Mouse (Mus musculus): ENCODE data around the gene Fam114a1. TPM values are rescaled to one million over a fixed set of nuclear protein-coding genes. Genes with fewer than 3 reads are reported as not detected.

The Fam114a1 gene
- polyA plus RNA-seq, 2 experiments: 7.1 to 8.5 TPM

- DNase-seq (ENCODE audit: low read depth in 3 of 3, low spot score in 3 of 3): no peak
- WGBS (ENCODE audit: insufficient replicate concordance): 62% methylated on average over 6 of the region's 6 CpGs
These were observed 116.7 kb downstream of the Fam114a1 start for GRCm38 (mm10) chr5:65086522-65086921.

GRCm38 (mm10) chr5:65089707-65090106, 119.8 kb downstream of the Fam114a1 start:
- WGBS (ENCODE audit: insufficient replicate concordance): 61% methylated on average over 3 of the region's 3 CpGs
- TF ChIP-seq EP300 (IDR thresholded peaks at IDR 0.05; ENCODE audit: low read depth) (no peak), CTCF (IDR thresholded peaks at IDR 0.05; ENCODE audit: low read depth) (no peak)
- Histone ChIP-seq H3K9me3 (ENCODE audit: control insufficient read depth, low read length) (no peaks in the 10 kb centered on the region), H3K36me3 (replicated peaks; ENCODE audit: control insufficient read depth, insufficient read depth, low read depth) (no peaks in the 10 kb centered on the region), H3K4me1 (replicated peaks; ENCODE audit: control insufficient read depth in 2 of 2, insufficient read depth in 2 of 2, low read length in 1 of 2) (peaks cover 0 to 2% of the 10 kb centered on the region in 2 experiments; a peak in 1 of 4 replicates), H3K9ac (replicated peaks) (no peak overlapping the region), H3K27ac (no peak overlapping the region), H3K4me3 (ENCODE audit: insufficient read depth in 1 of 2, low read depth in 2 of 2, low read length in 2 of 2) (no peak overlapping the region), H3K27me3 (ENCODE audit: control insufficient read depth, insufficient read depth, low read length) (no peaks in the 10 kb centered on the region), H3K4me2 (ENCODE audit: low read depth) (no peak overlapping the region)
- DNase-seq (ENCODE audit: low read depth in 3 of 3, low spot score in 3 of 3) (no peak), ATAC-seq (ENCODE audit: insufficient read depth) (no peak)

More at GRCm38 (mm10) chr5:65086522-65086921, 116.7 kb downstream of the Fam114a1 start:
- TF ChIP-seq EP300 (IDR thresholded peaks at IDR 0.05; ENCODE audit: low read depth): no peak
- no peak for TF ChIP-seq CTCF (IDR thresholded peaks at IDR 0.05; ENCODE audit: low read depth)
- Histone ChIP-seq H3K9me3 (ENCODE audit: control insufficient read depth, low read length) (no peaks in the 10 kb centered on the region), H3K4me2 (ENCODE audit: low read depth) (no peak overlapping the region), H3K36me3 (replicated peaks; ENCODE audit: control insufficient read depth, insufficient read depth, low read depth) (no peaks in the 10 kb centered on the region), H3K4me1 (replicated peaks; ENCODE audit: control insufficient read depth in 2 of 2, insufficient read depth in 2 of 2, low read length in 1 of 2) (no peaks in the 10 kb centered on the region), H3K27me3 (ENCODE audit: control insufficient read depth, insufficient read depth, low read length) (no peaks in the 10 kb centered on the region), H3K9ac (replicated peaks) (no peak overlapping the region), H3K27ac (no peak overlapping the region), H3K4me3 (ENCODE audit: insufficient read depth in 1 of 2, low read depth in 2 of 2, low read length in 2 of 2) (no peak overlapping the region)
- ATAC-seq (ENCODE audit: insufficient read depth): no peak

DNA sequence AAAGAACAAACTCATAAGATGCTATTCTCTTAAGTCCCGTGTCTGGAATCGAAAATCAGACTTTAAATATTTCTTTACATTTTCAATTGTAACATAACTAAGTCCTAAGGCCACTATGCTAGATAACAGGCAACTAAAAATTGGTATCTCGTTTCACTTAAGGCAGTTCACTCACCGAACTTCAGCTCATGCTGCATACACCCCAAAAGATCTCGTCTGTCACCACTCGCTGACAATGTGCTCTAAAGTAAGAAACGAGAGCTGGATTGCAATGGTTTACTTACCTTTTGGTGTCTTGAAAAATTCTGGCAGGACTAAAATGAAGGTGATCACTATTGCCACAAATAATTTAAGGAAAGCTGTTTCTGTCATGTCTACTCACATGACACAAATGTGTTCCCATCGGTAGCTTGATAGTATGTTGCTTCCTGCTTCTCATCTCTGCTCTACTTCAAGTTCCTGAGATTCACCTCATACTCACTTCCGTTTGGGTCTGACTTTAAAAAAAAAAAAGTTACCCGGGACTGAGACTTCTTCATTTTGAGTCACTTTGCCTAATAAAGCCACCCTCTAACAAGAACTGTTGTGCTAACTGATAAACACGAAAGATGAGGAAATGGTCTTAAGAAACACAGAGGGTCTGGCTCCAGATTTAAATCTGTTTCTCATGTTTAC, 121.5 kb downstream of the Fam114a1 start:
- TF ChIP-seq EP300 (IDR thresholded peaks at IDR 0.05; ENCODE audit: low read depth) (no peak), CTCF (IDR thresholded peaks at IDR 0.05; ENCODE audit: low read depth) (no peak)
- Histone ChIP-seq H3K4me1 (replicated peaks; ENCODE audit: control insufficient read depth in 2 of 2, insufficient read depth in 2 of 2, low read length in 1 of 2) (peaks cover 0 to 5% of the 10 kb centered on the region in 2 experiments; a peak in 1 of 4 replicates), H3K4me2 (ENCODE audit: low read depth) (no peak overlapping the region), H3K4me3 (ENCODE audit: insufficient read depth in 1 of 2, low read depth in 2 of 2, low read length in 2 of 2) (no peak overlapping the region), H3K9me3 (ENCODE audit: control insufficient read depth, low read length) (no peaks in the 10 kb centered on the region), H3K9ac (replicated peaks) (no peak overlapping the region), H3K36me3 (replicated peaks; ENCODE audit: control insufficient read depth, insufficient read depth, low read depth) (no peaks in the 10 kb centered on the region), H3K27me3 (ENCODE audit: control insufficient read depth, insufficient read depth, low read length) (no peaks in the 10 kb centered on the region), H3K27ac (no peak overlapping the region)
- DNase-seq (ENCODE audit: low read depth in 3 of 3, low spot score in 3 of 3): no peak
- no peak for ATAC-seq (ENCODE audit: insufficient read depth)
- 25% methylated on average over 11 of the region's 11 CpGs for WGBS (ENCODE audit: insufficient replicate concordance)

MicroRNA genes within 50 kb of the gene (microRNA counts, 519-probe panel; counts per million panel counts)
- microRNA mmu-miR-574-3p (69.9 counts per million), microRNA mmu-miR-574-5p (69.9 counts per million)

Small RNA genes lying within 50 kb of the gene (microRNA-seq; reads per million reads assigned to microRNA genes)
- gene Mir574: 140 reads per million, percentile 51 among the genes with 10 or more reads in this experiment

Other genes with a start within 250 kb of the Fam114a1 start
- 34.2 and 42.8 TPM in 2 replicates for gene Klf3, start 166.7 kb upstream of the Fam114a1 start, polyA plus RNA-seq (2012; rRNA removed)
- gene Klf3, start 166.7 kb upstream of the Fam114a1 start, polyA plus RNA-seq (2014; fragmentation: Nextera tagmentation; extraction: Ambion mirVana): 69.8 and 83.9 TPM in 2 replicates
- 1.1 and 1.4 TPM in 2 replicates for gene Tlr1, start 36.5 kb upstream of the Fam114a1 start, polyA plus RNA-seq (2012; rRNA removed)
- gene Tlr1, start 36.5 kb upstream of the Fam114a1 start, polyA plus RNA-seq (2014; fragmentation: Nextera tagmentation; extraction: Ambion mirVana): 1.1 and 1.4 TPM in 2 replicates
- gene Tlr6, start 10.0 kb upstream of the Fam114a1 start, polyA plus RNA-seq (2012; rRNA removed): 0.39 and 0.57 TPM in 2 replicates
- 0.33 and 0.39 TPM in 2 replicates for gene Tlr6, start 10.0 kb upstream of the Fam114a1 start, polyA plus RNA-seq (2014; fragmentation: Nextera tagmentation; extraction: Ambion mirVana)
- 0.42 and 0.55 TPM in 2 replicates for gene Tmem156, start 122.1 kb downstream of the Fam114a1 start, polyA plus RNA-seq (2012; rRNA removed)
- gene Tmem156, start 122.1 kb downstream of the Fam114a1 start, polyA plus RNA-seq (2014; fragmentation: Nextera tagmentation; extraction: Ambion mirVana): 0.61 and 0.64 TPM in 2 replicates
- gene Klhl5, start 137.5 kb downstream of the Fam114a1 start, polyA plus RNA-seq (2012; rRNA removed): 3.7 and 4.4 TPM in 2 replicates
- 3.6 and 4.2 TPM in 2 replicates for gene Klhl5, start 137.5 kb downstream of the Fam114a1 start, polyA plus RNA-seq (2014; fragmentation: Nextera tagmentation; extraction: Ambion mirVana)
- gene Wdr19, start 229.6 kb downstream of the Fam114a1 start, polyA plus RNA-seq (2012; rRNA removed): 0.48 and 0.68 TPM in 2 replicates
- 0.46 and 0.86 TPM in 2 replicates for gene Wdr19, start 229.6 kb downstream of the Fam114a1 start, polyA plus RNA-seq (2014; fragmentation: Nextera tagmentation; extraction: Ambion mirVana)

All from liver, embryonic 14.5 days (tissue).